Mouse (Mus musculus) embryo, embryonic 10 days (tissue): ENCODE data around the gene Bsn.
A peak's percentile ranks its signal among the peaks of the same experiment; 100 is the strongest.

Experiments used
- DNase-seq: peaks from one replicate; pipeline ENCODE4 v3.0.0-alpha.2; 2015; ENCODE audit warnings: low spot score

Bsn gene

GRCm38 (mm10) chr9:108054331-108055040 lies 135.7 kb downstream of the Bsn start:
- no peak for DNase-seq

- no peak for DNase-seq
Measured at GRCm38 (mm10) chr9:108053665-108054225, 136.4 kb downstream of the Bsn start.

GRCm38 (mm10) chr9:108052885-108053664 lies 137.1 kb downstream of the Bsn start, which contains the start of gene Amigo3:
Gene Amigo3, plus strand, starts transcription at chr9:108053159.
- DNase-seq: peak; percentile 97

GRCm38 (mm10) chr9:108052411-108052810 lies 137.8 kb downstream of the Bsn start:
- DNase-seq: no peak

- no peak for DNase-seq
Measured at GRCm38 (mm10) chr9:108051931-108052220, 138.3 kb downstream of the Bsn start.

GRCm38 (mm10) chr9:108051184-108051930 lies 138.8 kb downstream of the Bsn start:
- DNase-seq: no peak

- DNase-seq: peak; percentile 23
Measured at GRCm38 (mm10) chr9:108049561-108050251, 140.5 kb downstream of the Bsn start.

- peak; percentile 98 for DNase-seq
Measured at GRCm38 (mm10) chr9:108049016-108049455, 141.1 kb downstream of the Bsn start, which contains the start of gene Gmppb. Gene Gmppb, plus strand, starts transcription at chr9:108049242.

GRCm38 (mm10) chr9:108048566-108048955 lies 141.6 kb downstream of the Bsn start:
- no peak for DNase-seq

GRCm38 (mm10) chr9:108047601-108048565 lies 142.3 kb downstream of the Bsn start:
- DNase-seq: no peak

- no peak for DNase-seq
Measured at GRCm38 (mm10) chr9:108046582-108046981, 143.6 kb downstream of the Bsn start.
